In the genomic region with DNA sequence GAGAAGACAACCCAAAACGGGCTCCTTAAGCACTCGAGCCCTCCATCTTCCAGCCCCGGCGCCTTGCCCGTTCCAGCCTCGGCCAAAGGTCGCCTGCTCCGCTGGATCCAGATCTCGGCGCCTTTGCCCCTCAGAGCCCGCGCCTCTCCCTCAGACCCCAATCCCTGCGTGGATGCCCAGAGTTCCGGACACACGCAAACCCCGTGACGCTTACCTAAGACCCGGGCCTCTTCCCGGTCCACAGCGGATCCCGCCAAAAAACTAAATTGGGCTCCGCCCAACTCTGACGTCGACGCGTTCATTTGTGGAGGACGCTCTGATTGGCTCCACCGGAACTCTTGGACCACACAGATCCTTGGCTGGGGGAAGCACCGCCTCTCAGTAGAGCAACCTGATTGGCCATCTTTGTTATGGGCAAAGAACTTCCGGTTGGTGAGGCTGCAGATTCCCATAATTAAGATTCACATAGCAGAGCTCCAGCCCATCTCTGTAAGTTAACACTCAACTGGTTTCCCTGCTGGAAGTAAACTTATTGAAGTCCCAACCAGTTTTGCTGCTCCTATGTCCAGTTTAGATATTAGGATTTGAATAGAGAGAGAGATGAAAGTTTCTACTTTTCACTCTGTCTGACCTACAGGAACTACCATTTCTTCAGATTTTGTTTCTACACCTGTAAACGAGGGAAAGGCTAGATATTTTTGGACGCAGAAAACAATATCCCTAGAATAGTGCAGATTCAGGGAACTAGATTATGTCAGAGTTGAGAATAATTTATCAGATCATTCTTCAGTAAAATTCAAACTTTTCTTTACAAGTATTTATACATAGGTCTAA, we compare ENCODE assay signal across 1 mouse cellular context.
TF ChIP-seq lines count a peak whose summit lies in the region.

Gene Mcm10, minus strand, starts transcription at position 301 of the 834 bp plus-strand sequence.

TF ChIP-seq in CH12.LX, 34 proteins besides CTCF, POLR2A, EP300 and RAD21 (continued from another document):
- TF ChIP-seq ELF1 (IDR thresholded peaks at IDR 0.05; ENCODE audit: low read depth, low read length), result peak; percentile 88; the same call in 1 of the 2 replicates
- TF ChIP-seq E2F4 (IDR thresholded peaks at IDR 0.05; ENCODE audit: insufficient replicate concordance, low read depth, low read length), result peak; percentile 97
- TF ChIP-seq NELFE (IDR thresholded peaks at IDR 0.05; ENCODE audit: low read depth, low read length), result peak; percentile 59
- peak; percentile 91 for TF ChIP-seq TBP (conservative IDR thresholded peaks at IDR 0.05; ENCODE audit: low read depth, low read length)
- no peak for TF ChIP-seq JUN (IDR thresholded peaks at IDR 0.05; ENCODE audit: insufficient read depth, low read depth, low read length)
- peak; percentile 45 for TF ChIP-seq NRF1 (IDR thresholded peaks at IDR 0.05; ENCODE audit: low read depth, low read length)
- peak; percentile 87 for TF ChIP-seq KAT2A (IDR thresholded peaks at IDR 0.05; ENCODE audit: insufficient replicate concordance, low read length)
- peak; percentile 23; the same call in 1 of the 2 replicates for TF ChIP-seq IRF4 (IDR thresholded peaks at IDR 0.05; ENCODE audit: low read depth, low read length)
- TF ChIP-seq ZNF384 (IDR thresholded peaks at IDR 0.05; ENCODE audit: low read depth, low read length), result 0 out of 2 replicates have a peak, but pooled peaks have one; percentile 11
- TF ChIP-seq CHD1 (IDR thresholded peaks at IDR 0.05; ENCODE audit: low read depth, low read length), result no peak
- TF ChIP-seq ETS1 (conservative IDR thresholded peaks at IDR 0.05; ENCODE audit: low read depth, low read length), result peak; percentile 32
- TF ChIP-seq MAFK (IDR thresholded peaks at IDR 0.05; ENCODE audit: insufficient replicate concordance, low read length), result no peak; the same call in 1 of the 2 replicates
TF ChIP-seq in CH12.LX: peak in this region for 19.
